Mouse (Mus musculus): ENCODE measurements around the gene Tnfrsf25.

Gene Tnfrsf25

GRCm38 (mm10) chr4:152141521-152142135, 25.9 kb downstream of the Tnfrsf25 start:
- DNase-seq (ENCODE audit: low read depth): no peak

- no peak for DNase-seq (ENCODE audit: low read depth)
Observed at GRCm38 (mm10) chr4:152143632-152144031, 27.9 kb downstream of the Tnfrsf25 start.

GRCm38 (mm10) chr4:152145473-152145872, 29.7 kb downstream of the Tnfrsf25 start:
- DNase-seq (ENCODE audit: low read depth): no peak

GRCm38 (mm10) chr4:152146033-152146827, 30.5 kb downstream of the Tnfrsf25 start:
- no peak for DNase-seq (ENCODE audit: low read depth)

- DNase-seq (ENCODE audit: low read depth): no peak
Observed at GRCm38 (mm10) chr4:152150546-152150945, 34.8 kb downstream of the Tnfrsf25 start.

GRCm38 (mm10) chr4:152151451-152151965, 35.8 kb downstream of the Tnfrsf25 start:
- no peak for DNase-seq (ENCODE audit: low read depth)

GRCm38 (mm10) chr4:152151966-152152544, 36.3 kb downstream of the Tnfrsf25 start, which contains the start of gene Espn:
TSS of gene Espn (minus strand) at chr4:152152371.
- no peak for DNase-seq (ENCODE audit: low read depth)

GRCm38 (mm10) chr4:152153771-152154177, 38.0 kb downstream of the Tnfrsf25 start:
- peak; percentile 77 for DNase-seq (ENCODE audit: low read depth)

GRCm38 (mm10) chr4:152155019-152155418, 39.3 kb downstream of the Tnfrsf25 start:
- no peak for DNase-seq (ENCODE audit: low read depth)

GRCm38 (mm10) chr4:152157779-152158584, 42.2 kb downstream of the Tnfrsf25 start:
- DNase-seq (ENCODE audit: low read depth): peak; percentile 65

GRCm38 (mm10) chr4:152158585-152159284, 43.0 kb downstream of the Tnfrsf25 start, which contains the start of gene Hes2:
TSS of gene Hes2 (plus strand) at chr4:152158867.
- DNase-seq (ENCODE audit: low read depth): no peak

- no peak for DNase-seq (ENCODE audit: low read depth)
Observed at GRCm38 (mm10) chr4:152159285-152159678, 43.5 kb downstream of the Tnfrsf25 start.

GRCm38 (mm10) chr4:152160748-152161147, 45.0 kb downstream of the Tnfrsf25 start:
- no peak for DNase-seq (ENCODE audit: low read depth)

- DNase-seq (ENCODE audit: low read depth): no peak
Observed at GRCm38 (mm10) chr4:152161601-152162000, 45.9 kb downstream of the Tnfrsf25 start.

- no peak for DNase-seq (ENCODE audit: low read depth)
Observed at GRCm38 (mm10) chr4:152162748-152163147, 47.0 kb downstream of the Tnfrsf25 start.

- DNase-seq (ENCODE audit: low read depth): no peak
Observed at GRCm38 (mm10) chr4:152165036-152165931, 49.5 kb downstream of the Tnfrsf25 start.

GRCm38 (mm10) chr4:152168052-152168451, 52.3 kb downstream of the Tnfrsf25 start:
- DNase-seq (ENCODE audit: low read depth): no peak

- DNase-seq (ENCODE audit: low read depth): no peak
Observed at GRCm38 (mm10) chr4:152169103-152169502, 53.4 kb downstream of the Tnfrsf25 start.

Measured in c-Kit-positive CD71-positive TER-119-negative erythroid progenitor cells, embryonic 14.5 days (primary cell).